Mouse (Mus musculus) large intestine, adult 2 months (tissue): ENCODE measurements around the gene Frmd4a. TPM values are rescaled to one million over a fixed set of nuclear protein-coding genes. Genes with fewer than 3 reads are reported as not detected.

Experiments used
- DNase-seq: peaks from one replicate; pipeline ENCODE4 v3.0.0-alpha.2; 2012; ENCODE audit warnings: low read depth, low spot score
- WGBS: fragments of 180-500 bp; shearing (Covaris S2); methylation state at CpG from one replicate; pipeline ENCODE4 v1.1.7; 2018; 5-methylcytosine and 5-hydroxymethylcytosine counted together
- polyA plus RNA-seq: library from polyadenylated mRNA; depleted of rRNA; stranded (reverse); fragments of >200 nt; gene quantifications from 2 replicates; pipeline ENCODE4 v1.2.3, GENCODE M21; 2012

Gene Frmd4a
- polyA plus RNA-seq, 1 experiment: 2.6 TPM

DNA sequence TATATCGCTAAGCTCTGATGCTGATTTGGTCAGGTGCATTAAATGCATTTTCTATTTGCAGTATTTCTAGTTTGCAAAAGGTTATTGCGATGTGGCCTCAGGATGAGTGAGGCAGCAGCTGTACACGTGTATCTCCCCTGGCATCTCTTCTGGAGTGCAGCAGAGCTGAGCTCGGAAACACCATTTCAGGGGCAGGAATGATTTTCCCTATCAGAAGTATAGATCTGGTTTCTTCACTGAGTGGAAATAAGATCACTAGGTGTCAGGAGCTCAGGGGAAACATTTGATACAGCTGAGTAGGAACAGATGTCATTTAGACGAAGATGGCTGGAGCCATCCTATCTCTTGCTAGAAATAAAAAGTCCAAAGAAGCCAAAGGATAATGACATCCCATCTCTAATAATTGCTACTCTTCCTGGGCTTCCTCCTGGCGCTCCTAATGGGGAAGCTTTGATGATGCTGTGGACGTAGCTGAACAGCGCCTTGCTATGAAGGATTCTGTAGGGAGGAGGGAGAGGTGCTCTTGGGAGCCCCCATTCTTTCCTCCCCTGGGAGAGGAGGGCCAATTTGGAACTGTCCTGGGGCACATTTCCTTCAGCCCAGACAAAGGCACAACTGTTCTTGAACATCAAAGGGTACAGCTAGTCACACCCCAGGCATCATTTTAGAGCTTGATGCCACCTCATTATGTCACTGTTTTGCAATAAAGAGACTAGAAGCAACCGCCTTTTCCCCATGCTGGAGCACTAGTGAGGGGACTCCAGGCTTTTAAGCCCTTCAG lies 102.4 kb downstream of the Frmd4a start:
- WGBS: 59% methylated on average over 9 of the region's 9 CpGs
- no peak for DNase-seq

DNA sequence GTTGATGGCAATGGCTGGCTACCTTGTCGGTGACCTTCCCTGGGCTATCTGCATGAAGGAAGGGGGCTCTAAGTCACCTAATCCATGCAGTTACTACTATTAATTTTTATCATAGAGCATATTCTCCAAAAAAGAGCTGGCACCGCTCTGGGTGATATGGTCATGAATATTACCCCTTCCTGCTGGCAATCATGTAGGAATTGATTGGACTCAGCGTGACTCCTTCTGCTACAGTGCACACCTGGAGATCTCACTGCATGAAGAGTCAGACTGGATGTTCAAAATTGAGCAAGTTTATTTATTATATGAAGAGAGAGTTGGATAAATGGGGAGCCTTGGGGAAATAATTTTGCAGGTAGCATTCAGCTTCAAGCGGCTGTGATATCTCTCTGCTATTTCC lies 113.7 kb downstream of the Frmd4a start:
- 92% methylated on average over 4 of the region's 4 CpGs for WGBS

DNA sequence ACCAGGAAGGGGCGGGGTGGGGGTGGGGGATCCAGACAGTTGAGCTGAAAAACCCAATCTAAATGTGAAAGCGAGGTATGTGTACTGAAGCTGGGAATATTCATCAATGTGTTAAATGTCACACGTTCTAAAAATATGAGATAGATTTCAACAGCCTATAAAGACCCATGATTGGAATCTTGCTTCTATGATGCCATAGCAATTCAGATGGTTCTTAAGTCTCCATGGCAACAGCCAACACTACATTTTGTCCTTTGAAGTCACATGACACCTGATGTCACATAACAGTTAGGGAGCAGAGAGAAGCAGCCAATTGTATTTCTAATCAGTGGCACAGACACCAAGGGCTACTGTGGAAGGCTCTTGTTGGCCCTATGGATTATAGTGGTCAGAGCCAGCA lies 120.0 kb downstream of the Frmd4a start:
- WGBS: 91% methylated on average over 3 of the region's 3 CpGs
- no peak for DNase-seq

More for the DNA sequence above, 113.7 kb downstream of the Frmd4a start:
- DNase-seq: no peak

DNA sequence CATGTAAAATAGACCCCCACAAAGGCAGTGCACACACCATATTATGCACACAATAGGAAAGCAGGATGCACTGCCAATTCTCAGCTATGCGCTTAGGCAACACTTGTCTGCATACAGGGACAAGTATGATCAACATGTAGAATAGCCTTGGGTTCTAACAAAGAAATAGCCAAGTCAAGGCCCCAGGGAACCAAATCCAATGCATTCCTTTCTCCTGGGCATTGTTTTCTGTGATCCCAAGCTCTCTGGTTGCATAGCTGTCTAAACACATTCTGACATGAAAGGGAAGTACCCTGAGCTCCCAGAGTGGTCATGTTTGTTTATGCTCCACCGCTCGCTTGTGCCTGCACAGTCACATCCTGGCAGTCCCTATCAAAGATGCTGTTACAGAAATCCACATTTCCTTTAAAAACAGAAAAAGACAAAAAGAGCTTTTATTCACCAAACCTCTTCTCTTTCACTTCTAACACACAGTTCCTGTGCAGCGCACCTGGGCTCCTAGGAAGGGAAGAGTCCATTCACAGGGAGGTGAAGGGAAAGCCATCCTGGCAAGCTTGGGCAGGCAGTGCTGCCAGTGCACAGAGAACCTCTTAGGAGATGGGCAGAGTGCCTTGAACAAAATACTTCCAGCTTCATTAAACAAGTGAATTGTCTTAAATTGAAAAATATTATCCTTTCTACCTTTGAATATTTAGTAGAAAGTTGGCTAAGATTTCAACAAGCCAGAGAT lies 124.9 kb downstream of the Frmd4a start:
- 70% methylated on average over 4 of the region's 4 CpGs for WGBS
- DNase-seq: no peak

DNA sequence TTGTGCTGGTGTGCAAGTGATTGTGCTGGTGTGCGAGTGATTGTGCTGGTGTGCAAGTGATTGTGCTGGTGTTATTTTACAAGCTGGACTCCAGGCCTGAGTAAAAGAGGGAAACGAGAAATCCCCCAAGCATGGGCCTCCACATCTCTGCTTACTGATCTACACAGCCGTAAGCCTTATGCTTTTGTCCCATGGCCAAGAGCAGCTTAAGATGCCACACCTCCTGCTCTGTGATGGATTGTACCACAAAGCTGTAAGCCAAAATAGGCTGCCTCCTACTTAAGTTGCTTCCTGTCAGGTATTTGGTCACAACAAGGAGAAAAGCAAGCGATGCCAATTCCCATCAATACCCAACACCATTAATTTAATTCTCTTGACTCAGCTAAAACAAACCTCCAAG lies 126.9 kb downstream of the Frmd4a start:
- no peak for DNase-seq
- 79% methylated on average over 4 of the region's 4 CpGs for WGBS

DNA sequence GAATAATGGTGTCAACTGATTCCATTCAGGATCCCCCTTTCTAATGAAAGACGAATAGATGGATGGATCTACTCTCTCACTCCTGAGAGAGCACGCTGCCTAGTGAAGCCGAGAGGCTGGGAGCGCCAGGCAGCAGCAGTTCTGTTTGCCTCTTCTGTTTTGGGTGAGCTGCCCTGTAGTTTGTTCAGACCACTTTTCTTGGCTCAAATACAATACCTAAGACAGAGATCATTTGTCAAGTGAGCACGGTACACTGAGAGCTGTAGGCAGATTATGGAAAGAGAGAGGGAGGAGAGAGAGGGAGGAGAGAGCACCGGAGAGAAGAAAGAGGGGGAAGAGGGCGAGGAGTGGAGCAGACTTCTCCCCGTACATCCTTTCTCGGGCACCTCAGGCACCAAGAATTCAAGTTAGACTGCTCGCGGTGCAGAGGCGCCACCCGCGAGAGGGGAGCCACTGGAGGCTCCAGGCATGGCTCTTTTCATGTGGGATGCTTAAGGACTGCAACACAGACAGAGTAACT lies 135.1 kb downstream of the Frmd4a start:
- 16% methylated on average over 14 of the region's 14 CpGs for WGBS
- no peak for DNase-seq

DNA sequence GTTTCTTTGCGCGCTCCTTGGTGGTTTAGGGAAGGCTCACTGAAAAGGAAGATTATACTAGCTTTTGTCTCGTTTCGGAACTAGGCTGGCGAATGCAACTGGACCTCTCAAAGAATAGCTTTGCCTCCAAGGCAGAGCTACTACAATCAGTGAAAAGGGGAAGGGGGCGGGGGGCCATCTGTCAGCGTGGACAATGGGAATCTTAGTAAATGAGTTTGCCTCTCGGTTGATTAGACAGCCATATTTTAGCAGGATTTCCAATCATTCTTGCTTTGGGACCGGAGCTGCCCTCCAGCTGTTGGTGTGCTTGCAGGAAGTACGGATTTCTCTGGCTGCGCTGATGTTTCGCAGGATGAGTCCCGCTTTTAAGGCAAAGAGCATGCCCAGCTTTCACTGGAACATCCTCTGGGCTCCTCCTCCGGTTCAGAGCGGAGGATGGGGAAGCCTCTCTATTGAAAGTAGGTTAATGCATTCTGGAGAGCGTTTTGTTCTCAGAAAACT lies 135.7 kb downstream of the Frmd4a start:
- DNase-seq: no peak
- WGBS: 6% methylated on average over 16 of the region's 16 CpGs

DNA sequence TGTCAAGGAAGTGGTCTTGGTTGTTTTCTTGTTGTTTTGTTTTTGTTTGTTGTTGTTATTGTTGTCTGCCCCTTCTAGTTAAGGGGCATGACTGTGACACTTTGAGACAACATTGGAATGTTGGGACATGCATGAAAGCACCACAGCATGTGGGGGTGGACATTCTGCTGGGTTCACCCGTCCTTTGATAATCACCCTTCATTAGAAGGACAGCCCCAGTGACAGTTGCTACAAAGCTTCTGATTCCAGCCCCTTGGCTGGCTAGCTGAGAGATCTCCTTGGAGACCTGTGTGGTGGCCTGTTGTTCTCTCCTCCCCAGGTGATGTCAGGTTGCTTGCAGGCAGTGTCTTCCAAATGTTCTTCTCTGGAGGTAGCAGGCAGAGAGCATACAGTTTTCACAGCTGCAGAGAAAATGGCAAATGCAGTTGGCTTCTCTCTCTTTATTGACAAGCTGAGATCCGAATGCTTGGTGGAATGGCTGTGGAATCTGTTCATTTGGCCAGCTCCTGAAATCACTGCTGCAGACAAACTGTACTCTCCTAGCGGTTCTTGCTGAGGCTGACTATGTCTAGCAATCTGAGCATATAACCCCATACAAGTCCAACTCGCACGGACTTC lies 136.6 kb downstream of the Frmd4a start:
- no peak for DNase-seq
- whole genome bisulfite sequencing: 81% methylated on average over 5 of the region's 5 CpGs

DNA sequence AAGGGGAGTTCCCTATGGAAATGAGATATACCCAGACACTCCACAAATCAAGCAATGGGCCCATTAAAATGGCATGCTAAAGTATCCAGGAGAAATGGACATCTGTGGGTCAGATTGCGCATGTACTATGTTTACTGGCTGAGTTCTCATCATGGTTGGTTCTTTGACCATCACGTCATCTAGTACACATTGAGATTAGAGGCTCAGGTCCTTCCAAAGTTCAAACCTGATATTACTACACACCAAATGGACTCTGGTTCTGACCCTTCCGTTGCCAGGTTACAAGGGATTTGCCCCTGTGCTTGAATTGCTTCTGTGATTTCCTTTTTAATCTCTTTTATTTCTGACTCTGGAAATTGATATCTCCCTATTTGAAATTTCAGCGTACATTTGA lies 137.1 kb downstream of the Frmd4a start:
- 86% methylated on average over 4 of the region's 4 CpGs for WGBS
- no peak for DNase-seq

DNA sequence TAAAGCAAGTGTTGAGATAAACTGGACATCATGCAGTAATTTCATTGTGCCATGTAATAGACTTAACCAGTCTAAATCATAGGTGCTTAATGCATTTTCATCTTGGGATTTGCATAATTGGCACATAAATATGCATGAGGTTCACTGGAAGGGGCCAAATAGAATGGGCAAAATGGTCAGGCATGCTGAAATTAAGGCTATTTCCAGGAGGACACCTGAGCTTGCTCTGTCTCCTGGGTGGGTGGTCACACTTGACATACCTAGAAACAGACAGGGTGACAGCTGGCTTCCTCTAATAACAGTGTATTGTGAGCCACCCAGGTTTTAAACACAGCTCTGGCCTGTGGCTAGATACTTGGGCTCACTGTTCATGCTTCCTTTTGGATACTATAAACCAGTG lies 137.9 kb downstream of the Frmd4a start:
- no peak for DNase-seq

DNA sequence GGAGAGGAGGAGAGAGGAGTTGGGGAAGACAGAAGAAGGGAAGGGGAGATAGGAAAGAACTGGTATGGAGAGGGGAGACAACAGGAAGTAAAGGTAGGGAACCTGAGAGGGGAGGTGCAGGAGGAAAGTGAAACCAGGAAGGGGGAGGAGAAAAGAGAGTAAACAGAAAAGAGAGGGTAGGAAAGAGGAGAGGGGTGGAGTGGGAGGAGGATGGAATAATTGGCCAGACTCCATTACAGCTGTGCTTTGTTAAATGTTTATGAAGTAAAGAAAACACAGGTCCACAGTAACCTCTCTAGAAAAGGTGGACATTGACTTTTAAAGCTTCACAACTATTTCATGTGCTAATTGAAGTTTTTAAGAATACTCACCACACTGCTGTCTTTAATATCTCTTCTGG lies 139.0 kb downstream of the Frmd4a start:
- no peak for DNase-seq

DNA sequence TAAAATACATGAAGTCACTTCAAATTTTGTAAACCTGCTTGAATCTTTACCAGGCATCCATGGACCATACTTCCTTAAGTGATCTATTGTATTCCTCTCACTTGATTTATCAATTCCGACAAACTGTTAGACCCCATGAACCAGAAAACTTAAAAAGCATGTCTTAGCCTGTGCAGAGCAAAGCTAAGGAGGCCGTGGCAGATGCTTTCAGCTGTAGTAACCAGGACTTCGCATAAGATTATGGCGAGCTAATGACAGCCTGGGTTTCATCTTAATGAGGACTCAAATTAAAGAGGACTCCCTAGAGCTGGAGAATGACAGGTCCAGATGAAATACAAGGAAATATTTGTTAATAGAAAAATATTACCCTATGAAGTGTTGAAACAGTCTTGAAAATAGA lies 139.9 kb downstream of the Frmd4a start:
- 92% methylated on average over 4 of the region's 4 CpGs for WGBS
- DNase-seq: no peak

DNA sequence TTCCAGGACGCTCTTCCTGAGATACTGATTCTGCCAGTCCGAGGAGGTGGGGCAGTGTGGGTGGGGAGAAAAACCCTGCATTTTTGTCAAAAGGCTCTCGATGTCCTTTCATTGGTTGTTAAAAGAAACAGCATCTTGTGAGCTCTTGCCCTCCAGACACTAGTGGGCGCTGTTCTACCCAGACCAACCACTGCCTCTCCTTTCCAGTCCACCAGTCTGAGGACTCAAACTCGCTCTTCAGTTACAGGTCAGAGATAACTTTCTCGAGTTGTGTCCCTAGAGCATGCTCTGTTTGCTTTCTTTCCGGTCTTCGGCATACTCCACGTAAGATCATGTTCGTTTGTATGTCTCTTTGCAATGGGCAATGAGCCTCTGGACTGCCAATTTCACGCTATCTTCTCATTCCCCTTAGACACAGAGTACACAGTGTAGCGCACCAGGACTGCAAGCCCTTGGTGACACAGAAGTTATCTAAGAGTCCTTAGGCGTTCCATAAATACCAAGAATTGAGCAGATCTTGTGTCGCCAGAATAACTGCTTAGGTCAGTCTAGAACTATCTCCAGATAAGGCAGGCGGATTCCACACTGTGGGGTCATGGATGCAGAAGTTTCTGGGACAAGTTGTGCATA lies 142.2 kb downstream of the Frmd4a start:
- DNase-seq: no peak
- 79% methylated on average over 15 of the region's 15 CpGs for WGBS

DNA sequence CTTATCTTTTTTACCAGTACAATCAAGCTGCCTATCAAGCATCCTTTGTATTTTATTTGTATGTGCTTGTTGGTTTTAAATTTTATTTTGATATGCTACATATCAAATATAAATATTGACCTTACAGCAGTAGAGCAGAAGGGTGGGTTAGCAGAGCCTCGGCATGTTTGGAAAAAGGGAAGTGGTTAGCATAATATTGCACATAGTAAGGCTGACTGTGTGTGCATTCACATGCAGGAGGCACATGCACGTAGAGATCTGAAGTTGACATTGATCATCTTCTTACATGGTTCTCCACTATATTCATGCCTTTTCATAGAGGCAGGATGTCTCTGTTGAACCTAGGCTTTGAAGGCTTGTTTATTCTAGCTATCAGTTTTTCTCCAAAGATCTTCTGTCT lies 148.7 kb downstream of the Frmd4a start:
- 49% methylated on average over 2 of the region's 2 CpGs for WGBS

DNA sequence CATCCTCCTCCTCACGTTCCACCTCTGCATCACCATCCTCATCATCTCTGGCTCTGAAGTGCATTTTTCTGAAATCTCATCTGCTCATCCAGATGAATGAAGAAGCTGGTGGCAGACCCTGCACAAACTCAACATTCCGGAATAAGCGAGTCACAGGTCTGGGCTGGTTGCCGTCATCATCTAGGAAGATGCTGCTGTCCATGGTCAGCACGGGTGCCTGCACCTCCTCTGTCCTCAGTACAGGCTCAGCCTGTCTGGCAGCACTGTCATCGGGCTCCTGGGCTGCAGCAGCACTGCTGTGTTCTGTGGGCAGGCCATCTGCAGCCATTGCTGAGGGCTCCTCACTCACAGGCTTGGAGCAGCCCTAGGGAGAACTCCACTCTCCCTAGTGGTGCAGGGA lies 149.6 kb downstream of the Frmd4a start:
- DNase-seq: no peak
- WGBS: 73% methylated on average over 6 of the region's 6 CpGs

More for the DNA sequence above, 148.7 kb downstream of the Frmd4a start:
- no peak for DNase-seq

DNA sequence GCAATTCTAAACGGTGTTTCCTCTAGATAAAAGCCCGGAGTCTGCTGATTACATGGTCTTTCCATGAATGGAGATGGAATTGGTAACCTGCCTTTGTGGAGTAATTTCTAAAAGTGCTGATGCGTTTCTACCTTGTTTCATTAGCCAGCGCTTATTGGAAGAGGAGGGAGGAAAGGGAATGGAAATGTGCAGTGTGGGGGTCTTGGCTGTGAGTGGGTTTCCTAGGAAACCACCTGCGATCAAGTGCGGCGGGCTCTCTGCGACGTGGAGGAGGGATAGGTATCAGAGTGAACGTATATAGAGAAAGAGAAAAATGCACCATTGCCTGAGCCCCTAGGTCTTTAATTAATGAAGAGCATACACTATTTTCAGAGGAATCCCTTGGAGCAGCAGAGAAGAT lies 152.2 kb downstream of the Frmd4a start:
- DNase-seq: no peak
- 87% methylated on average over 10 of the region's 10 CpGs for WGBS

DNA sequence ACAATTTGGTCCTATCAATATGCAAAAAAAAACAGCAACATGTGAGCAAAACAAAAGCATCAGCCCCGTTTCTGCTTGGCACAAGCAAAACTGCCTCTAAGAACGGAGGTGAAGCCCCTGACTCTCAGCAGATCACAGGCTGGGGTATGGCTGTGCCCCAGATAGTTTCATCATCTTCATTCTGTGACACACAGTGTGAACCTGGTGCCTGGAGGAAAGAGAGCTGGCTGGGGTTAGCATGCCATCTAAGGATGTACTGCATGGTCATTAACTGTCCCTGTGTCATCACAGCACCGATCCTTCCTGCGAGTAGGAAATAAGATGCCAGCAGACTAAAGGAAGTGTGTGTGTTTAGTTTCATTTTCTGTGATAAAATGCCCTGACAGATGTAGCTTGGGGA lies 152.7 kb downstream of the Frmd4a start:
- 82% methylated on average over 4 of the region's 4 CpGs for WGBS
- no peak for DNase-seq

DNA sequence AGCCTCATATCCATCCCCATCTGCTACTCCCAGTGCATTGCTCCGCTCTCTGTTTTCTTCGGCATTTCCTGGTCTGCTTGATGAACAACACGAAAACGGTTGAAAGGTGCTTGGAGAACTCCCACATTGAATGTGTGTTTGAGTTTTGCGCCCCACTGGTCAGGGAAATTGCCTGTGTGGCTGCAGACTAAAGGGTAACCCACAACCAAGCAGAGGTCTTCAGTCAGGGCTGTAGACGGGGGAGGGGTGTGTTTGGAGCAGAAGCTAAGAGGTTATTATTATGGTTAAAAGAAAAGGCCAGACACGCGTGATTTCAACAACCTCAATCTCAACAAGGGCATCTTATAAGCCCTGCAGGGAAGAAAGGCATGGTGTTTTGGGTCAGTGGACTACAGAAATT lies 167.5 kb downstream of the Frmd4a start:
- no peak for DNase-seq
- 81% methylated on average over 8 of the region's 8 CpGs for WGBS

DNA sequence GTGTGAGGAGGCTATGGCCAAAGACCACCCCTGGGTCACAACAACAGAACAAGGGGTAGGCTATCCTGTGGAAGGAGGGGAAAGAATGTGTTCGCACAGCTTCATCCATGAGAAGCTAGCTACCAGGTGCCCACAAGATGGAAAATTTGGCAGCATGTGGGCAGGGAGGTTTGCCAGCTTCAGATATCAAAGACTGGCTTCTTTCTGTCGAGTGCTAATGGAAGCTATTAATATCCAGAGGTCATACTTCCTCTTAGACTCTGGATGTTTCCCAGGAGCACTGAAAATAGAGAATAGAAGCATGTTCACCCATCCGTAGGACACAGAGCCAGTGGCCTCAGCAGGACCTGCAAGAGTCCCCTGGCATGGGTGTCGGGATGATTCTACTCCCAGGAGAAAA lies 170.0 kb downstream of the Frmd4a start:
- WGBS: 62% methylated on average over 4 of the region's 4 CpGs

DNA sequence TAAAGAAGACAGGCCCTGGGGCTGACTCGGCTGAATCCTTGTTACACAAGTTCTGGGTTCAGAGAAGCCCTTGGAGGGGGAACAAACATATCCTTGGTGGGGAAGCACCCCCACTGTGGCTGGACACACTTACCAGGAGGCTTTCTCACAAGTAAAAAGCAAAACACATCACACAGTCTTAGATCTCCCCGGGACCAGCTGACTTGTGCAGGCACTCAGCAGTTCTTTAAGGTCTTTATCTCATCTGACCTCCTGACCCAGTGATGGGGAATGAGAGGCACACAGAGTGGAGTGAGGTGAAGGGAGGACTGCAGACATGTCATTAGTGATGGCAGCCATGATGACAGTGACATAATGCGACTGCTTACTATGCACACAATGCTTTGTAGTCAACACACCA lies 170.8 kb downstream of the Frmd4a start:
- 46% methylated on average over 3 of the region's 3 CpGs for WGBS
- no peak for DNase-seq

More for the DNA sequence above, 170.0 kb downstream of the Frmd4a start:
- no peak for DNase-seq
